Mouse (Mus musculus): ENCODE results near the gene Apoe. TPM values are rescaled to one million over a fixed set of nuclear protein-coding genes. Genes with fewer than 3 reads are reported as not detected.

Gene Apoe
- polyA plus RNA-seq, 1 experiment from 2014 or later: 20,006 TPM

- peaks cover 22% of the 10 kb centered on the region for H3K36me3 ChIP-seq (replicated peaks; ENCODE audit: insufficient read depth, low read length)
- TF ChIP-seq CTCF (IDR thresholded peaks at IDR 0.05; ENCODE audit: low read depth) (no peak), EP300 (IDR thresholded peaks at IDR 0.05; ENCODE audit: low read depth) (no peak)
- WGBS (ENCODE audit: insufficient replicate concordance): 82% methylated on average over 10 of the region's 10 CpGs
These were observed 35.2 kb upstream of the Apoe start for GRCm38 (mm10) chr7:19734178-19734666.

DNA sequence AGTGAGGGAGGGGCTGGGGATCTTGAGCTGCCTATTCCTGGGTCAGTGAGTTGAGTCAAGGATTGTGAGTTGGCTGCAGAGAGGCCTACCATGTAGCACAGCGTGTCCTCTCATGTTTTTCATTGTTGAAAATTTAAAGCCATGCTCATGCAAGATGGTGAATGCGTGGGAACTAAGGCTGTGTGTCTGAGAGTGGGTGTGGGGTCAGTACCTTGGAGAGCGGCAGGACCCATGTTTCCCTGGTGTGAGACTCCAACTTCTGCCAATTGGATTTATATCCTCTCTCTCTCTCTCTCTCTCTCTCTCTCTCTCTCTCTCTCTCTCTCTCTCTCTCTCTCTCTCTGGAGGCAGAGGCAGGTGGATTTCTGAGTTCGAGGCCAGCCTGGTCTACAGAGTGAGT lies 27.6 kb upstream of the Apoe start:
- WGBS (ENCODE audit: insufficient replicate concordance): 74% methylated on average over 4 of the region's 4 CpGs
- ATAC-seq (no peak), DNase-seq (no peak)
- Histone ChIP-seq H3K36me3 (replicated peaks; ENCODE audit: insufficient read depth, low read length) (peaks cover 16% of the 10 kb centered on the region), H3K9me3 (ENCODE audit: low read length) (no peaks in the 10 kb centered on the region), H3K9ac (replicated peaks) (no peak overlapping the region), H3K27me3 (ENCODE audit: insufficient read depth, low read length) (no peaks in the 10 kb centered on the region), H3K27ac (ENCODE audit: low read depth) (no peak overlapping the region), H3K4me1 (ENCODE audit: insufficient read depth) (0 out of 2 replicates have a peak, but pooled peaks cover 2% of the 10 kb centered on the region), H3K4me2 (ENCODE audit: low read depth, low read length) (no peak overlapping the region), H3K4me3 (ENCODE audit: low read depth, low read length) (no peak overlapping the region)
- TF ChIP-seq CTCF (IDR thresholded peaks at IDR 0.05; ENCODE audit: low read depth) (no peak), EP300 (IDR thresholded peaks at IDR 0.05; ENCODE audit: low read depth) (no peak)

More at GRCm38 (mm10) chr7:19734178-19734666, 35.2 kb upstream of the Apoe start:
- H3K4me2 ChIP-seq (ENCODE audit: low read depth, low read length): no peak overlapping the region
- no peaks in the 10 kb centered on the region for H3K27me3 ChIP-seq (ENCODE audit: insufficient read depth, low read length)
- H3K9me3 ChIP-seq (ENCODE audit: low read length): no peaks in the 10 kb centered on the region
- H3K9ac ChIP-seq (replicated peaks): no peak overlapping the region; the same call in 1 of the 2 replicates
- DNase-seq: no peak
- no peak overlapping the region for H3K27ac ChIP-seq (ENCODE audit: low read depth)
- H3K4me3 ChIP-seq (ENCODE audit: low read depth, low read length): no peak overlapping the region
- H3K4me1 ChIP-seq (ENCODE audit: insufficient read depth): peaks cover 4% of the 10 kb centered on the region; the same call in 1 of the 2 replicates
- ATAC-seq: no peak

GRCm38 (mm10) chr7:19724167-19724566 lies 25.2 kb upstream of the Apoe start:
- Histone ChIP-seq H3K4me3 (ENCODE audit: low read depth, low read length) (no peak overlapping the region), H3K36me3 (replicated peaks; ENCODE audit: insufficient read depth, low read length) (peaks cover 4% of the 10 kb centered on the region), H3K9me3 (ENCODE audit: low read length) (0 out of 2 replicates have a peak, but pooled peaks cover 6% of the 10 kb centered on the region), H3K27ac (ENCODE audit: low read depth) (no peak overlapping the region), H3K27me3 (ENCODE audit: insufficient read depth, low read length) (no peaks in the 10 kb centered on the region), H3K9ac (replicated peaks) (no peak overlapping the region), H3K4me2 (ENCODE audit: low read depth, low read length) (no peak overlapping the region), H3K4me1 (ENCODE audit: insufficient read depth) (0 out of 2 replicates have a peak, but pooled peaks cover 2% of the 10 kb centered on the region)
- DNase-seq (no peak), ATAC-seq (no peak)
- 88% methylated on average over 12 of the region's 12 CpGs for WGBS (ENCODE audit: insufficient replicate concordance)
- TF ChIP-seq EP300 (IDR thresholded peaks at IDR 0.05; ENCODE audit: low read depth) (no peak), CTCF (IDR thresholded peaks at IDR 0.05; ENCODE audit: low read depth) (no peak)

GRCm38 (mm10) chr7:19722754-19723195 lies 23.8 kb upstream of the Apoe start:
- Histone ChIP-seq H3K27ac (ENCODE audit: low read depth) (0 out of 2 replicates have a peak overlapping the region, but pooled peaks have one; percentile 29), H3K36me3 (replicated peaks; ENCODE audit: insufficient read depth, low read length) (peaks cover 4% of the 10 kb centered on the region), H3K27me3 (ENCODE audit: insufficient read depth, low read length) (no peaks in the 10 kb centered on the region), H3K4me1 (ENCODE audit: insufficient read depth) (0 out of 2 replicates have a peak, but pooled peaks cover 2% of the 10 kb centered on the region), H3K9me3 (ENCODE audit: low read length) (0 out of 2 replicates have a peak, but pooled peaks cover 6% of the 10 kb centered on the region), H3K4me3 (ENCODE audit: low read depth, low read length) (no peak overlapping the region), H3K9ac (replicated peaks) (no peak overlapping the region), H3K4me2 (ENCODE audit: low read depth, low read length) (no peak overlapping the region)
- ATAC-seq: peak; percentile 60
- peak; percentile 49 for DNase-seq
- WGBS (ENCODE audit: insufficient replicate concordance): 59% methylated on average over 6 of the region's 6 CpGs
- TF ChIP-seq EP300 (IDR thresholded peaks at IDR 0.05; ENCODE audit: low read depth): no peak; the same call in 1 of the 2 replicates
- no peak for TF ChIP-seq CTCF (IDR thresholded peaks at IDR 0.05; ENCODE audit: low read depth)

GRCm38 (mm10) chr7:19719200-19719599 lies 20.2 kb upstream of the Apoe start:
- no peaks in the 10 kb centered on the region for H3K27me3 ChIP-seq (ENCODE audit: insufficient read depth, low read length)
- TF ChIP-seq CTCF (IDR thresholded peaks at IDR 0.05; ENCODE audit: low read depth): no peak
- H3K4me3 ChIP-seq (ENCODE audit: low read depth, low read length): no peak overlapping the region
- peaks cover 4% of the 10 kb centered on the region; the same call in 1 of the 2 replicates for H3K36me3 ChIP-seq (replicated peaks; ENCODE audit: insufficient read depth, low read length)
- 69% methylated on average over 4 of the region's 4 CpGs for WGBS (ENCODE audit: insufficient replicate concordance)
- peaks cover 18% of the 10 kb centered on the region for H3K4me1 ChIP-seq (ENCODE audit: insufficient read depth)
- DNase-seq: no peak
- H3K9me3 ChIP-seq (ENCODE audit: low read length): 0 out of 2 replicates have a peak, but pooled peaks cover 6% of the 10 kb centered on the region
- H3K9ac ChIP-seq (replicated peaks): no peak overlapping the region
- no peak for ATAC-seq
- H3K4me2 ChIP-seq (ENCODE audit: low read depth, low read length): no peak overlapping the region
- no peak overlapping the region for H3K27ac ChIP-seq (ENCODE audit: low read depth)

DNA sequence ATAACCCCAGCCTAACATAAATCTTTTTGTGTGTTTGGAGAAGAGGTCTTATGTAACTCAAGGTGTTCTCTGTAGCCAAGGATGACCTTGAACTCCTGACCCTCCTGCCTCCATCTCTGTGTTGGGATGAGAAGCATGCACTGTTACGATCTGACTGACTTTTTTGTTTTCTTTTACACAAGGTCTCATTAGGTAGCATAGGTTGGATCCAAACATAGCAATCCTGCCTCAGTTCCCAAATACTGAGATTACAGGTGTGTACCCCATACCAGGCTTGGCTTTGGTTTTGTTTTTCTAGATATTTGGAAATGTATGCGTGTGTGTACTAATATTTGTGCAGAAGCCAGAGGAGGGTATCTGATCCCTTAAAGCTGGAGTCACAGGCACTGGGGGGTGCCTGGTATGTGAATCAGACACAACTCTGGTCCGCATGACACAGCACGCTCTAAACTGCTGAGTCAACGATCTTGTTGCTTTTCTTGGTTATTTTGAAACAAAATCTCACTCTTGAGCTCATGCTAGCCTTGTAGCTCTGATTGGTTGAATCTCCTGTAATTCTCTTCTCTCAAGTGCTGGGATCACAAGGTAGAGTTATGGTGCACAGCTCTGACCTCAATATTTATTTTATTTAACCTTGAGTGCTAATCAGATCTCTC lies 19.4 kb upstream of the Apoe start:
- Histone ChIP-seq H3K27me3 (ENCODE audit: insufficient read depth, low read length) (no peaks in the 10 kb centered on the region), H3K4me3 (ENCODE audit: low read depth, low read length) (no peak overlapping the region), H3K9ac (replicated peaks) (no peak overlapping the region), H3K9me3 (ENCODE audit: low read length) (0 out of 2 replicates have a peak, but pooled peaks cover 6% of the 10 kb centered on the region), H3K27ac (ENCODE audit: low read depth) (no peak overlapping the region), H3K36me3 (replicated peaks; ENCODE audit: insufficient read depth, low read length) (no peaks in the 10 kb centered on the region; the same call in 1 of the 2 replicates), H3K4me1 (ENCODE audit: insufficient read depth) (peaks cover 25% of the 10 kb centered on the region), H3K4me2 (ENCODE audit: low read depth, low read length) (no peak overlapping the region)
- WGBS (ENCODE audit: insufficient replicate concordance): 74% methylated on average over 5 of the region's 5 CpGs
- DNase-seq (no peak), ATAC-seq (no peak)
- TF ChIP-seq EP300 (IDR thresholded peaks at IDR 0.05; ENCODE audit: low read depth) (no peak), CTCF (IDR thresholded peaks at IDR 0.05; ENCODE audit: low read depth) (no peak)

Measured in liver, postnatal 0 days (tissue).